In genomic region chr11:82905816-82906215, GRCm38 (mm10) we compare ENCODE assay signal across 26 mouse cellular contexts. TPM values are rescaled to one million over a fixed set of nuclear protein-coding genes. Genes with fewer than 3 reads are reported as not detected.
A peak's percentile ranks its signal among the peaks of the same experiment; 100 is the strongest.
DNase-seq lines count a peak whose midpoint lies in the region; ATAC-seq and TF ChIP-seq lines count a peak whose summit lies in the region.
"Had no signal": no experiment of that assay in that cellular context is flagged by ENCODE, and none has a peak within 500 bp of the region (broad histone marks: within the 10 kb centered on the region; RNA-seq: fewer than 3 reads in every experiment).

No protein-coding gene starts in this region.

- ATAC-seq in G1E (ENCODE audit: extremely low read depth, insufficient number of reproducible peaks, low FRiP score, poor library complexity, severe bottlenecking): no peak
- ATAC-seq in megakaryocyte progenitor cell, adult 5-6 weeks (replicated peaks; ENCODE audit: poor library complexity): no peak
- no peak for ATAC-seq in monocyte, adult 5-6 weeks (replicated peaks; ENCODE audit: insufficient number of reproducible peaks, low FRiP score, low TSS enrichment, poor library complexity, severe bottlenecking)
- ATAC-seq: activated CD4-positive, CD25-positive, alpha-beta regulatory T cell, adult 4 months; CD4-positive, CD25-positive, alpha-beta regulatory T cell, adult 4 months; Patski had no signal

- peaks cover 17% of the 10 kb centered on the region for H3K27me3 ChIP-seq in E14TG2a.4 (ENCODE audit: insufficient read depth, low read length)
- peaks cover 8% of the 10 kb centered on the region for H3K27me3 ChIP-seq in G1E (ENCODE audit: insufficient read depth, low read length)
- H3K27me3 ChIP-seq: Patski had no signal

- peaks cover 66% of the 10 kb centered on the region for H3K36me3 ChIP-seq in E14TG2a.4 (ENCODE audit: insufficient read depth, low read length)
- peaks cover 62% of the 10 kb centered on the region for H3K36me3 ChIP-seq in G1E (replicated peaks)

- TF ChIP-seq CTCF in E14TG2a.4 (conservative IDR thresholded peaks at IDR 0.05; ENCODE audit: low read length) (no peak), G1E (IDR thresholded peaks at IDR 0.05; ENCODE audit: low read depth, low read length) (no peak)

- H3K4me3 ChIP-seq in E14TG2a.4 (replicated peaks; ENCODE audit: low read length) (peak overlapping the region; percentile 13; the same call in 1 of the 2 replicates), G1E (ENCODE audit: low read depth, low read length) (peak overlapping the region; percentile 58; the same call in 1 of the 2 replicates)

- H3K9me3 ChIP-seq in E14TG2a.4 (ENCODE audit: low read length): no peaks in the 10 kb centered on the region
- H3K9me3 ChIP-seq in G1E (replicated peaks): no peaks in the 10 kb centered on the region

- peaks cover 49% of the 10 kb centered on the region for H3K4me1 ChIP-seq in E14TG2a.4 (replicated peaks; ENCODE audit: low read depth, low read length)
- H3K4me1 ChIP-seq in G1E (ENCODE audit: insufficient read depth, low read depth, low read length): peaks cover 51% of the 10 kb centered on the region

- DNase-seq in G1E (ENCODE audit: low spot score): no peak
- peak; percentile 68 for DNase-seq in R1 (ENCODE audit: low read depth, low spot score)
- DNase-seq in ZHBTc4 (ENCODE audit: low read depth, low spot score): peak; percentile 58
- no peak for DNase-seq in frontal cortex, postnatal 36 days (ENCODE audit: low spot score in 2 of 2)
- DNase-seq in thymus, postnatal 36 days: no peak
- DNase-seq: adrenal gland, adult 2 months; adrenal gland, adult 8-10 months; adrenal gland, postnatal 10 days; adrenal gland, postnatal 14 days; adrenal gland, postnatal 25 days; adrenal gland, postnatal 36 days; B cell, adult 2 months; cerebellum, adult 11 months; cerebellum, adult 11-12 months; cerebellum, adult 18-20 months; cerebellum, adult 2 months; cerebellum, adult 8-10 months; cerebellum, adult 9-10 months had no signal

RNA-seq across cellular contexts. Expression of gene Nle1, which starts 2.4 kb away (rescaled TPM):
- total RNA-seq in G1E (2014; fragmentation: Nextera tagmentation) (27.6 and 38.6 TPM in 2 replicates), G1E (2017) (18.6 and 23.2 TPM in 2 replicates)
- polyA plus RNA-seq in G1E (2012): 92.9 and 93.8 TPM in 2 replicates
- 21.1 and 27.4 TPM in 2 replicates for total RNA-seq in megakaryocyte progenitor cell, adult 5-6 weeks (2015)
- 20.3 and 27.2 TPM in 2 replicates for total RNA-seq in megakaryocyte progenitor cell, adult 5-6 weeks (2017)
- 0.85 to 13.1 TPM (median 3.6 TPM) in 3 replicates for total RNA-seq in monocyte, adult 5-6 weeks (2017)

RNA-seq across cellular contexts. Expression of gene Unc45b, which starts 4.5 kb away (rescaled TPM):
- total RNA-seq in G1E (2014; fragmentation: Nextera tagmentation) (0.38 TPM in 1 of 2 replicates, not detected in the other), G1E (2017) (0.12 and 0.33 TPM in 2 replicates)
- 0.01 and 0.02 TPM in 2 replicates for polyA plus RNA-seq in G1E (2012)
- 0.05 and 0.07 TPM in 2 replicates for total RNA-seq in megakaryocyte progenitor cell, adult 5-6 weeks (2015)
- total RNA-seq in megakaryocyte progenitor cell, adult 5-6 weeks (2017): not detected in 2 replicates
- not detected in 3 replicates for total RNA-seq in monocyte, adult 5-6 weeks (2017)
- polyA plus RNA-seq: activated CD4-positive, CD25-positive, alpha-beta regulatory T cell, adult 4 months; Patski had no signal

RNA-seq across cellular contexts. Expression of gene Fndc8, which starts 13.9 kb away (rescaled TPM):
- total RNA-seq in G1E (2014; fragmentation: Nextera tagmentation) (not detected in 2 replicates), G1E (2017) (0.05 TPM in 1 of 2 replicates, not detected in the other)
- not detected in 2 replicates for polyA plus RNA-seq in G1E (2012)
- not detected in 2 replicates for total RNA-seq in megakaryocyte progenitor cell, adult 5-6 weeks (2015)
- not detected in 2 replicates for total RNA-seq in megakaryocyte progenitor cell, adult 5-6 weeks (2017)
- not detected in 3 replicates for total RNA-seq in monocyte, adult 5-6 weeks (2017)
- total RNA-seq: adrenal gland, postnatal 36 days; ES-E14 had no signal
- polyA plus RNA-seq: brain, embryonic 14.5 days; cerebellum, adult 2 months had no signal

RNA-seq across cellular contexts. Expression of gene Rad51d, which starts 15.4 kb away (rescaled TPM):
- total RNA-seq in G1E (2014; fragmentation: Nextera tagmentation): 21.3 and 24.6 TPM in 2 replicates
- 13.4 and 16.0 TPM in 2 replicates for total RNA-seq in G1E (2017)
- polyA plus RNA-seq in G1E (2012): 10.3 and 13.6 TPM in 2 replicates
- 14.7 and 15.6 TPM in 2 replicates for total RNA-seq in megakaryocyte progenitor cell, adult 5-6 weeks (2015)
- 9.8 and 10.6 TPM in 2 replicates for total RNA-seq in megakaryocyte progenitor cell, adult 5-6 weeks (2017)
- 7.7 to 17.1 TPM (median 16.1 TPM) in 3 replicates for total RNA-seq in monocyte, adult 5-6 weeks (2017)

RNA-seq across cellular contexts. Expression of gene Rffl, which starts 34.8 kb away (rescaled TPM):
- total RNA-seq in G1E (2014; fragmentation: Nextera tagmentation) (54.7 and 71.1 TPM in 2 replicates), G1E (2017) (25.6 and 27.9 TPM in 2 replicates)
- polyA plus RNA-seq in G1E (2012): 29.1 and 46.6 TPM in 2 replicates
- 26.3 and 27.5 TPM in 2 replicates for total RNA-seq in megakaryocyte progenitor cell, adult 5-6 weeks (2015)
- 18.3 and 18.9 TPM in 2 replicates for total RNA-seq in megakaryocyte progenitor cell, adult 5-6 weeks (2017)
- 13.3 to 17.8 TPM (median 16.3 TPM) in 3 replicates for total RNA-seq in monocyte, adult 5-6 weeks (2017)

Comparison
In these comparisons a context has a peak if more than half of its experiments do, and no peak if none do; other contexts are left out.
1. DNase-seq: peak in R1 (single experiment) and ZHBTc4 (single experiment); none in G1E (single experiment), frontal cortex, postnatal 36 days (0 of 2) and thymus, postnatal 36 days (0 of 2).